Mouse (Mus musculus): ENCODE results near the gene Rpl28. TPM values are rescaled to one million over a fixed set of nuclear protein-coding genes. Genes with fewer than 3 reads are reported as not detected.

The Rpl28 gene
- polyA plus RNA-seq, 1 experiment from 2014 or later = 203 TPM

DNA sequence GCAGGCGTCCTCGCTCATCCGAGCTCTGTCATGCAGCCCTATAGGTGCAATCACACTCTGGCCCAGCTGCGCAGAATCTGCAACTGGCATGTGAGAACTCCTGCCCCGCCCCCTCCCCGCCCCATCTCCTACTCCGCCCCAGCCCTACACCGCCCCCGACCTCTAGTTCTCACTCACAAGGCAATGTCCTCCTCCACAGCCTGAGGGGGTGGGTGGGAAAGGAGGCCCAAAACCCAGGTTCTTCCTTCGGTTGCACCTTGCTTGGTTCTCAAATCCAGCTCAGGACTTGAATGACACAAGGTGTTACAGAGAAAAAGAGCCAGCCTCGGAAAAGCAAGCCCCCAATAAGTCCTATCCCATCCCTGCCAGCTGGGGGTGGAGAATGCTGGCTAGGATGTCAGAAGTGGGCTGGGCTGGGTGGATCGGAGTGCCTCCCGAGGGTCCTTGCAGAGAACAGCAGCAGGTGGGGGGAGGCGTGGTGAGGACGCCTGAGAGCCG is 50.0 kb downstream of the Rpl28 start:
- Histone ChIP-seq H3K27ac (ENCODE audit: low read depth, low read length) (no peak overlapping the region), H3K36me3 (ENCODE audit: control insufficient read depth, insufficient read depth, low read length) (no peaks in the 10 kb centered on the region), H3K9me3 (ENCODE audit: control insufficient read depth, low read length) (no peaks in the 10 kb centered on the region), H3K27me3 (ENCODE audit: control insufficient read depth, insufficient read depth, low read length) (peaks cover 25% of the 10 kb centered on the region), H3K4me2 (peak overlapping the region; percentile 94), H3K9ac (ENCODE audit: low read length) (no peak overlapping the region), H3K4me1 (ENCODE audit: control insufficient read depth, insufficient read depth, low read length) (peaks cover 20% of the 10 kb centered on the region), H3K4me3 (ENCODE audit: low read depth, low read length) (peak overlapping the region; percentile 45; the same call in 1 of the 2 replicates)
- 1% methylated on average over 16 of the region's 16 CpGs for WGBS
- DNase-seq (ENCODE audit: low spot score, missing footprints) (peak; percentile 90), ATAC-seq (ENCODE audit: low FRiP score) (peak; percentile 55)

- Histone ChIP-seq H3K4me1 (ENCODE audit: control insufficient read depth, insufficient read depth, low read length) (peaks cover 20% of the 10 kb centered on the region), H3K36me3 (ENCODE audit: control insufficient read depth, insufficient read depth, low read length) (no peaks in the 10 kb centered on the region), H3K4me3 (ENCODE audit: low read depth, low read length) (peak overlapping the region; percentile 45), H3K9ac (ENCODE audit: low read length) (peak overlapping the region; percentile 56), H3K4me2 (peak overlapping the region; percentile 94), H3K9me3 (ENCODE audit: control insufficient read depth, low read length) (no peaks in the 10 kb centered on the region), H3K27me3 (ENCODE audit: control insufficient read depth, insufficient read depth, low read length) (peaks cover 25% of the 10 kb centered on the region), H3K27ac (ENCODE audit: low read depth, low read length) (no peak overlapping the region)
- DNase-seq (ENCODE audit: low spot score, missing footprints) (peak; percentile 94), ATAC-seq (ENCODE audit: low FRiP score) (peak; percentile 64)
- WGBS = 2% methylated on average over 34 of the region's 34 CpGs
Observed at GRCm38 (mm10) chr7:4843604-4844244, 51.0 kb downstream of the Rpl28 start.

- H3K4me3 ChIP-seq (ENCODE audit: low read depth, low read length) = peak within 1 kb of the TSS; percentile 45
- peak within 1 kb of the TSS; percentile 94 for H3K4me2 ChIP-seq
- no peaks in the 10 kb centered on the region for H3K9me3 ChIP-seq (ENCODE audit: control insufficient read depth, low read length)
- no peaks in the 10 kb centered on the region for H3K36me3 ChIP-seq (ENCODE audit: control insufficient read depth, insufficient read depth, low read length)
- under 1% methylated on average over 41 of the region's 41 CpGs for WGBS
- H3K27me3 ChIP-seq (ENCODE audit: control insufficient read depth, insufficient read depth, low read length) = peaks cover 25% of the 10 kb centered on the region
- peaks cover 20% of the 10 kb centered on the region for H3K4me1 ChIP-seq (ENCODE audit: control insufficient read depth, insufficient read depth, low read length)
- DNase-seq (ENCODE audit: low spot score, missing footprints) = peak; percentile 91
- no peak within 1 kb of the TSS for H3K27ac ChIP-seq (ENCODE audit: low read depth, low read length)
- peak; percentile 70 for ATAC-seq (ENCODE audit: low FRiP score)
- H3K9ac ChIP-seq (ENCODE audit: low read length) = peak within 1 kb of the TSS; percentile 56
Observed at GRCm38 (mm10) chr7:4844245-4844916, 51.7 kb downstream of the Rpl28 start, which contains the start of gene Shisa7. Shisa7 (minus strand) TSS chr7:4844696.

Other genes with a start within 250 kb of the Rpl28 start
- gene Syt5, start 245.3 kb upstream of the Rpl28 start, polyA plus RNA-seq (2014; fragmentation: Nextera tagmentation; extraction: Ambion mirVana) = 10.4 and 10.5 TPM in 2 replicates
- not detected in 2 replicates for gene Ptprh, start 188.8 kb upstream of the Rpl28 start, polyA plus RNA-seq (2014; fragmentation: Nextera tagmentation; extraction: Ambion mirVana)
- 2.4 and 3.6 TPM in 2 replicates for gene Tmem86b, start 161.5 kb upstream of the Rpl28 start, polyA plus RNA-seq (2014; fragmentation: Nextera tagmentation; extraction: Ambion mirVana)
- 4.4 and 6.1 TPM in 2 replicates for gene Ppp6r1, start 133.9 kb upstream of the Rpl28 start, polyA plus RNA-seq (2014; fragmentation: Nextera tagmentation; extraction: Ambion mirVana)
- 111 and 113 TPM in 2 replicates for gene Hspbp1, start 107.8 kb upstream of the Rpl28 start, polyA plus RNA-seq (2014; fragmentation: Nextera tagmentation; extraction: Ambion mirVana)
- gene Brsk1, start 102.3 kb upstream of the Rpl28 start, polyA plus RNA-seq (2014; fragmentation: Nextera tagmentation; extraction: Ambion mirVana) = 2.3 and 3.2 TPM in 2 replicates
- not detected in 2 replicates for gene Tmem150b, start 67.6 kb upstream of the Rpl28 start, polyA plus RNA-seq (2014; fragmentation: Nextera tagmentation; extraction: Ambion mirVana)
- gene Kmt5c, start 52.8 kb upstream of the Rpl28 start, polyA plus RNA-seq (2014; fragmentation: Nextera tagmentation; extraction: Ambion mirVana) = 65.4 and 71.5 TPM in 2 replicates
- gene Cox6b2, start 39.8 kb upstream of the Rpl28 start, polyA plus RNA-seq (2014; fragmentation: Nextera tagmentation; extraction: Ambion mirVana) = 34.5 and 36.6 TPM in 2 replicates
- gene Fam71e2, start 21.6 kb upstream of the Rpl28 start, polyA plus RNA-seq (2014; fragmentation: Nextera tagmentation; extraction: Ambion mirVana) = not detected in 2 replicates
- 0.07 TPM in 1 of 2 replicates, not detected in the other for gene Il11, start 10.0 kb upstream of the Rpl28 start, polyA plus RNA-seq (2014; fragmentation: Nextera tagmentation; extraction: Ambion mirVana)
- gene Tmem190, start 9.9 kb upstream of the Rpl28 start, polyA plus RNA-seq (2014; fragmentation: Nextera tagmentation; extraction: Ambion mirVana) = not detected in 2 replicates
- gene Tmem238, start 3.2 kb upstream of the Rpl28 start, polyA plus RNA-seq (2014; fragmentation: Nextera tagmentation; extraction: Ambion mirVana) = 1.3 and 1.4 TPM in 2 replicates
- gene Ube2s, start 19.7 kb downstream of the Rpl28 start, polyA plus RNA-seq (2014; fragmentation: Nextera tagmentation; extraction: Ambion mirVana) = 392 and 412 TPM in 2 replicates
- 1.9 and 2.4 TPM in 2 replicates for gene Shisa7, start 51.8 kb downstream of the Rpl28 start, polyA plus RNA-seq (2014; fragmentation: Nextera tagmentation; extraction: Ambion mirVana)
- gene Isoc2b, start 77.4 kb downstream of the Rpl28 start, polyA plus RNA-seq (2014; fragmentation: Nextera tagmentation; extraction: Ambion mirVana) = 2.6 and 4.6 TPM in 2 replicates
- gene Isoc2a, start 84.3 kb downstream of the Rpl28 start, polyA plus RNA-seq (2014; fragmentation: Nextera tagmentation; extraction: Ambion mirVana) = 0.63 and 0.78 TPM in 2 replicates
- 0.12 TPM in 1 of 2 replicates, not detected in the other for gene Gm36210, start 113.6 kb downstream of the Rpl28 start, polyA plus RNA-seq (2014; fragmentation: Nextera tagmentation; extraction: Ambion mirVana)
- gene Zfp628, start 122.3 kb downstream of the Rpl28 start, polyA plus RNA-seq (2014; fragmentation: Nextera tagmentation; extraction: Ambion mirVana) = 3.5 and 3.8 TPM in 2 replicates
- 8.0 and 10.4 TPM in 2 replicates for gene Nat14, start 129.2 kb downstream of the Rpl28 start, polyA plus RNA-seq (2014; fragmentation: Nextera tagmentation; extraction: Ambion mirVana)
- 1.0 and 1.6 TPM in 2 replicates for gene Ssc5d, start 132.9 kb downstream of the Rpl28 start, polyA plus RNA-seq (2014; fragmentation: Nextera tagmentation; extraction: Ambion mirVana)
- gene Sbk2, start 171.5 kb downstream of the Rpl28 start, polyA plus RNA-seq (2014; fragmentation: Nextera tagmentation; extraction: Ambion mirVana) = not detected in 2 replicates
- gene Sbk3, start 178.3 kb downstream of the Rpl28 start, polyA plus RNA-seq (2014; fragmentation: Nextera tagmentation; extraction: Ambion mirVana) = not detected in 2 replicates
- gene Zfp579, start 203.3 kb downstream of the Rpl28 start, polyA plus RNA-seq (2014; fragmentation: Nextera tagmentation; extraction: Ambion mirVana) = 41.1 and 41.7 TPM in 2 replicates
- gene Zfp524, start 221.5 kb downstream of the Rpl28 start, polyA plus RNA-seq (2014; fragmentation: Nextera tagmentation; extraction: Ambion mirVana) = 7.6 and 9.2 TPM in 2 replicates
- gene Fiz1, start 221.8 kb downstream of the Rpl28 start, polyA plus RNA-seq (2014; fragmentation: Nextera tagmentation; extraction: Ambion mirVana) = 42.4 and 49.4 TPM in 2 replicates
- gene Gm44973, start 222.6 kb downstream of the Rpl28 start, polyA plus RNA-seq (2014; fragmentation: Nextera tagmentation; extraction: Ambion mirVana) = 0.34 TPM in 1 of 2 replicates, not detected in the other
- gene Zfp865, start 227.5 kb downstream of the Rpl28 start, polyA plus RNA-seq (2014; fragmentation: Nextera tagmentation; extraction: Ambion mirVana) = 4.8 and 5.1 TPM in 2 replicates
- gene Ccdc106, start 227.7 kb downstream of the Rpl28 start, polyA plus RNA-seq (2014; fragmentation: Nextera tagmentation; extraction: Ambion mirVana) = 4.0 and 5.0 TPM in 2 replicates
- gene 4632433K11Rik, start 241.2 kb downstream of the Rpl28 start, polyA plus RNA-seq (2014; fragmentation: Nextera tagmentation; extraction: Ambion mirVana) = 0.33 TPM in 1 of 2 replicates, not detected in the other
- 3.3 and 3.6 TPM in 2 replicates for gene Zfp784, start 245.6 kb downstream of the Rpl28 start, polyA plus RNA-seq (2014; fragmentation: Nextera tagmentation; extraction: Ambion mirVana)

Measured in midbrain, embryonic 11.5 days (tissue).